Mouse (Mus musculus) forebrain, embryonic 11.5 days (tissue): ENCODE data around the gene Ripor2. TPM values are rescaled to one million over a fixed set of nuclear protein-coding genes. Genes with fewer than 3 reads are reported as not detected.

ENCODE experiments used
- ATAC-seq: fragments of 200-750 bp; cut with Nextera tagmentation; replicated peaks from 2 replicates; pipeline ENCODE4 v1.8.0; 2017; ENCODE audit warnings: moderate TSS enrichment; ENCODE audit not compliant: low FRiP score
- DNase-seq: peaks from one replicate; pipeline ENCODE4 v3.0.0-alpha.2; 2017; ENCODE audit warnings: low spot score
- H3K27ac ChIP-seq: fragments of 300-500 bp; sonication (generic); 2 replicates; pipeline ENCODE4 v1.5.1; 2014; ENCODE audit warnings: low read depth, low read length
- H3K27me3 ChIP-seq: fragments of 300-500 bp; sonication (generic); 2 replicates; pipeline ENCODE4 v1.6.1; 2014; ENCODE audit warnings: mild to moderate bottlenecking, low read length, mixed read lengths; ENCODE audit not compliant: control insufficient read depth, insufficient read depth
- H3K36me3 ChIP-seq: fragments of 300-500 bp; sonication (generic); 2 replicates; pipeline ENCODE4 v1.6.1; 2014; ENCODE audit warnings: mild to moderate bottlenecking, low read length, moderate library complexity, mixed read lengths; ENCODE audit not compliant: control insufficient read depth, insufficient read depth
- H3K4me1 ChIP-seq: fragments of 300-500 bp; sonication (generic); replicated peaks from 2 replicates; pipeline ENCODE4 v1.6.1; 2014; ENCODE audit warnings: low read length, mixed read lengths; ENCODE audit not compliant: control insufficient read depth, insufficient read depth
- H3K4me2 ChIP-seq: fragments of 300-500 bp; sonication (generic); 2 replicates; pipeline ENCODE4 v1.6.1; 2014; ENCODE audit warnings: low read depth, mild to moderate bottlenecking, low read length, moderate library complexity, mixed read lengths; ENCODE audit not compliant: severe bottlenecking
- H3K4me3 ChIP-seq: fragments of 300-500 bp; sonication (generic); 2 replicates; pipeline ENCODE4 v1.5.1; 2014; ENCODE audit warnings: low read depth, low read length
- H3K9ac ChIP-seq: fragments of 300-500 bp; sonication (generic); 2 replicates; pipeline ENCODE4 v1.6.1; 2014; ENCODE audit warnings: low read length
- H3K9me3 ChIP-seq: fragments of 300-500 bp; sonication (generic); 2 replicates; pipeline ENCODE4 v1.6.1; 2016; ENCODE audit warnings: low read length, mixed read lengths; ENCODE audit not compliant: control insufficient read depth
- WGBS: fragments of 180-500 bp; shearing (Covaris S2); extraction: QIAGEN DNeasy Blood & Tissue Kit; methylation state at CpG from one replicate; pipeline ENCODE4 v1.1.7; 2014; 5-methylcytosine and 5-hydroxymethylcytosine counted together
- polyA plus RNA-seq: library from polyadenylated mRNA; unstranded; fragments of >200 nt; fragmentation: Nextera tagmentation; extraction: Ambion mirVana; gene quantifications from 2 replicates; pipeline ENCODE4 v1.2.1, GENCODE M21; 2014

The Ripor2 gene
- polyA plus RNA-seq, 1 experiment from 2014 or later = 7.3 TPM

DNA sequence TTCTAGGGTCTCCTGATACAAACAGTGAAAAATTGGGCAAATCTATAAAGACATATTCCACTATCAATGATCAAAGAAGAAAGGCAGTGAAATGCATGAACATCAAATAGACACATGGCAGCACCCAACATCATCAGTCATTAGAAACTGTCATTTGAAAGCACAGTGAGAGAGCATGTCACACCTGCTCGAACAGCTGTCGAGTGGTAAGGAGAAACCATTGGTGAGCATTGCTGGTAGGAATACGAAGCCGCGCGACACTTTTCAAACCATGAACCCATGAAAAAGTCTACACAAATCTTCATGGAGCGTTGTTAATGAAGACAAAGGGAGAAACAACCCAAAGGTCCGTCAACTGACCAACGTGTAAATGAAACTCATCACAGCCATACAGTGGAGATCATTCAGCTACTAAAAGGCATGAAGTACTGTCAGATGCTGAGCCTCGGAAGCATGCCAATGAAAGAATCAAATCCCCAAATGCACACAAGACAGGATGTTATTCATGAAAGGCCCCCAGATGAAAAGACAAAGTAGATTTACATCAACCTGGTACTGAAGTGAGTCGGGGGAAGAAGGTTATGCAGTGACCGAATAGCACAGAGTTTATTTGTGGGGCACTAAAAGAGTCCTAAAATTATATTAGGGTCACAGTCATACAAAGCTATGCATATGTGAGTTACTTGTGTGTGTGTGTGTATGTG lies 5.4 kb downstream of the Ripor2 start:
- Histone ChIP-seq H3K9ac (no peak overlapping the region), H3K9me3 (no peaks in the 10 kb centered on the region), H3K4me1 (no peaks in the 10 kb centered on the region), H3K27ac (no peak overlapping the region), H3K4me2 (no peak overlapping the region), H3K27me3 (no peaks in the 10 kb centered on the region), H3K36me3 (no peaks in the 10 kb centered on the region), H3K4me3 (no peak overlapping the region)
- no peak for DNase-seq
- 92% methylated on average over 12 of the region's 12 CpGs for WGBS
- no peak for ATAC-seq

DNA sequence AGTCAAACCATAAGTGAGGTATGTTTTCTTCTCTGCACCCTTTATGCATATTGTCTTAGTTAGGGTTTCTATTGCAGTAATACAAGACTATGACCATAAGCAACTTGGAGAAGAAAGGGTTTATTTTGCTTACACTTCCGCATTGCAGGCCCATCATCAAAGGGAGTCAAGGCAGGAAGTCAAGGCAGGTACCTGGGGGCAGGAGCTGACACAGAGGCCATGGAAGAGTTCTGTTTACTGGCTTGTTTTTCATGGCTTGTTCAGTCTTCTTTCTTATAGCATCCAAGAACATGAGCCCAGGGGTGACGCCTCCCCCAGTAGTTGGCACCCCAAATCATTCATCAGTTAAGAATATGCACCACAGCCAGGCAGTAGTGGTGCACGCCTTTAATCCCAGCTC lies 6.6 kb downstream of the Ripor2 start:
- no peaks in the 10 kb centered on the region for H3K36me3 ChIP-seq
- no peaks in the 10 kb centered on the region for H3K27me3 ChIP-seq
- H3K9me3 ChIP-seq = no peaks in the 10 kb centered on the region
- 88% methylated on average over 3 of the region's 3 CpGs for WGBS
- no peaks in the 10 kb centered on the region for H3K4me1 ChIP-seq
- ATAC-seq (no peak), DNase-seq (no peak)
- no peak overlapping the region for H3K9ac ChIP-seq
- H3K27ac ChIP-seq = no peak overlapping the region
- no peak overlapping the region for H3K4me3 ChIP-seq
- H3K4me2 ChIP-seq = no peak overlapping the region

DNA sequence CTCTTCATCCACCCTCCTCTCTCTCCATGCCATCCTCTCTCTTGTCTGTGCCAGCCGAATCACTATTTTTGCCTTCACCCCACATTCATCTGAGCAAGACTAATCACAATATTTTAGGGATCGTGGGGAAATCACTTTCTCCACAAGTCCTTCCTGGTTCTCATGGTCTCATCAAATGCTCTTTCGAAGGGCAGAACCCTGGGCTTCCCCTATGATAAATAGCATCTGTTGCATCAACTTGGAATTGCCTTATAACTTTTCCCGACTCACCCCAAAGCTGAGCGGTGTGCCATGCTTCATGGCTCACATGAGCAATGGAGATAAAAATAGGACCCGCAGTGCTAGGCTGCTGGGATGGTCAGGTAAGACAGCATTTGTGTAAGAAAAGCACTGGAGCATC lies 9.7 kb downstream of the Ripor2 start:
- Histone ChIP-seq H3K4me1 (no peaks in the 10 kb centered on the region), H3K4me2 (no peak overlapping the region), H3K27me3 (no peaks in the 10 kb centered on the region), H3K9me3 (no peaks in the 10 kb centered on the region), H3K4me3 (no peak overlapping the region), H3K27ac (no peak overlapping the region), H3K36me3 (no peaks in the 10 kb centered on the region), H3K9ac (no peak overlapping the region)
- WGBS = 92% methylated on average over 6 of the region's 6 CpGs
- DNase-seq = no peak
- ATAC-seq = no peak

GRCm38 (mm10) chr13:24594303-24594702 lies 12.3 kb downstream of the Ripor2 start:
- Histone ChIP-seq H3K9ac (no peak overlapping the region), H3K27ac (no peak overlapping the region), H3K4me2 (no peak overlapping the region), H3K36me3 (no peaks in the 10 kb centered on the region), H3K27me3 (no peaks in the 10 kb centered on the region), H3K9me3 (no peaks in the 10 kb centered on the region), H3K4me3 (no peak overlapping the region), H3K4me1 (no peaks in the 10 kb centered on the region)
- DNase-seq = no peak
- ATAC-seq = no peak
- 74% methylated on average over 3 of the region's 3 CpGs for WGBS

- Histone ChIP-seq H3K4me3 (no peak overlapping the region), H3K4me2 (no peak overlapping the region), H3K4me1 (peaks cover 4% of the 10 kb centered on the region; the same call in 1 of the 2 replicates), H3K9ac (no peak overlapping the region), H3K9me3 (no peaks in the 10 kb centered on the region), H3K27ac (no peak overlapping the region), H3K27me3 (no peaks in the 10 kb centered on the region), H3K36me3 (no peaks in the 10 kb centered on the region)
- ATAC-seq (no peak), DNase-seq (no peak)
- 80% methylated on average over 11 of the region's 11 CpGs for whole genome bisulfite sequencing
These were observed 17.6 kb downstream of the Ripor2 start for GRCm38 (mm10) chr13:24599631-24600041.

- Histone ChIP-seq H3K4me2 (no peak overlapping the region), H3K9ac (no peak overlapping the region), H3K4me3 (no peak overlapping the region)
These were observed 21.0 kb downstream of the Ripor2 start for GRCm38 (mm10) chr13:24602978-24603377.

GRCm38 (mm10) chr13:24603591-24604009 lies 21.6 kb downstream of the Ripor2 start:
- no peaks in the 10 kb centered on the region for H3K9me3 ChIP-seq
- ATAC-seq (no peak), DNase-seq (no peak)
- H3K9ac ChIP-seq = no peak overlapping the region
- no peaks in the 10 kb centered on the region for H3K27me3 ChIP-seq
- no peak overlapping the region for H3K27ac ChIP-seq
- peaks cover 8% of the 10 kb centered on the region; the same call in 1 of the 2 replicates for H3K4me1 ChIP-seq
- no peak overlapping the region for H3K4me3 ChIP-seq
- H3K4me2 ChIP-seq = peak overlapping the region; percentile 11; the same call in 1 of the 2 replicates
- no peaks in the 10 kb centered on the region for H3K36me3 ChIP-seq
- 14% methylated on average over 11 of the region's 11 CpGs for WGBS

More at GRCm38 (mm10) chr13:24602978-24603377, 21.0 kb downstream of the Ripor2 start:
- no peak for DNase-seq
- ATAC-seq = no peak
- Histone ChIP-seq H3K9me3 (no peaks in the 10 kb centered on the region), H3K27me3 (no peaks in the 10 kb centered on the region), H3K27ac (no peak overlapping the region), H3K4me1 (peaks cover 8% of the 10 kb centered on the region; the same call in 1 of the 2 replicates), H3K36me3 (no peaks in the 10 kb centered on the region)
- 37% methylated on average over 4 of the region's 4 CpGs for WGBS

DNA sequence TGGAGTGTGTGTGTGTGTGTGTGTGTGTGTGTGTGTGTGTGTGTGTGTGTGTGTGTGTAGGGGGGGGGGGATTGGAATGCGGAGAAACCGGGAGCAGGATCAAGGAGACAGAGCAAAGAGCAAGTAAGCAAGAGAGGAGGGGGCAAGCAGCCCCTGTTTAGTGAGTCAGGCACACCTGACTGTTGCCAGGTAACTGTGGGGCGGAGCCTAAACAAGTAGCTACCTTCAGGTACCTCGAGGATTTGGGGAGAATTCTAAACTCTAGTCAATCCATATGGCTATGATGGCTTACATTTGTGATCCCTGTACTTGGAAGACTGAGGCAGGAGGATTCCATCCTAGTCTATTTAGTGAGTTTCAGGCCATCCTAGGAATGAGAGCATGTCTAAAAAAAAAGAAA lies 22.1 kb downstream of the Ripor2 start:
- no peaks in the 10 kb centered on the region for H3K36me3 ChIP-seq
- ATAC-seq (no peak), DNase-seq (no peak)
- H3K4me1 ChIP-seq = peaks cover 8% of the 10 kb centered on the region; the same call in 1 of the 2 replicates
- H3K27me3 ChIP-seq = no peaks in the 10 kb centered on the region
- 0 out of 2 replicates have a peak overlapping the region, but pooled peaks have one; percentile 52 for H3K4me2 ChIP-seq
- no peak overlapping the region for H3K9ac ChIP-seq
- no peaks in the 10 kb centered on the region for H3K9me3 ChIP-seq
- 19% methylated on average over 3 of the region's 4 CpGs for WGBS
- H3K4me3 ChIP-seq = no peak overlapping the region
- no peak overlapping the region for H3K27ac ChIP-seq
